10 mouse cellular contexts compared by ENCODE assay signal in the genomic region with DNA sequence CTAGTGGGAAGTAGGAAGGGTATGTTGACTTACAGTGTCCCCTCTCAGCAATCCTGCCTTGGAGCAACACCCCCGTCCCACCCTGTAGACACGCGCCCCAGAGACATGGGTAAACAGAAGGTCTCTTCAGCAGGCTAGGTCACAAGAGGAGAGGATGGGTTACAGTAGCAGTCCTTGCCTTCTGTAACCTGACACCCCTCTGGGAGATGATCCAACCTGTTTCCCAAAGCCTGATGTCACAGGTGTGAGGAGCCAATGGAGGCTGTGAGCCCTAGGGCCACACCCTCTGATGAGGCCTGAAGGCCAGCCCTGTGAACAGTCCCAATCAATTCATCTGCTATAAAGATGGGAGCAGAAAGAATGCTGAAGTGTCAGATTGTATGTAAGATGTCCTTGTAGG.
A peak's percentile ranks its signal among the peaks of the same experiment; 100 is the strongest.
DNase-seq lines count a peak whose midpoint lies in the region; ATAC-seq and TF ChIP-seq lines count a peak whose summit lies in the region.
"Had no signal": no experiment of that assay in that cellular context is flagged by ENCODE, and none has a peak within 500 bp of the region (broad histone marks: within the 10 kb centered on the region; RNA-seq: fewer than 3 reads in every experiment).

No protein-coding gene starts in this region.

- intact Hi-C loops in left cerebral cortex, postnatal 36 days (cut with DNase I): no loop called here

- 39% methylated on average over 3 of the region's 3 CpGs for WGBS in lung, embryonic 14.5 days
- WGBS in midbrain, postnatal 0 days: 89% methylated on average over 3 of the region's 3 CpGs

- no peak overlapping the region for H3K4me2 ChIP-seq in lung, embryonic 14.5 days
- H3K4me2 ChIP-seq in midbrain, postnatal 0 days (ENCODE audit: low read depth, low read length, poor library complexity, severe bottlenecking): no peak overlapping the region

- no peak overlapping the region for H3K4me3 ChIP-seq in lung, embryonic 14.5 days (ENCODE audit: low read depth, low read length)
- no peak overlapping the region for H3K4me3 ChIP-seq in midbrain, postnatal 0 days (ENCODE audit: low read depth, low read length)

- TF ChIP-seq CTCF in lung, embryonic 14.5 days (IDR thresholded peaks at IDR 0.05; ENCODE audit: low read depth): no peak
- TF ChIP-seq CTCF in midbrain, postnatal 0 days (IDR thresholded peaks at IDR 0.05): no peak

- ATAC-seq in lung, embryonic 14.5 days (ENCODE audit: insufficient read depth): no peak
- ATAC-seq in midbrain, postnatal 0 days (ENCODE audit: low FRiP score): no peak
- ATAC-seq: inflammation-experienced regulatory T-cells, adult 6 months had no signal

- H3K36me3 ChIP-seq in lung, embryonic 14.5 days (ENCODE audit: insufficient read depth): peaks cover 25% of the 10 kb centered on the region
- peaks cover 14% of the 10 kb centered on the region for H3K36me3 ChIP-seq in midbrain, postnatal 0 days (ENCODE audit: insufficient read depth, low read length)

- no peaks in the 10 kb centered on the region for H3K4me1 ChIP-seq in lung, embryonic 14.5 days (ENCODE audit: insufficient read depth)
- no peaks in the 10 kb centered on the region for H3K4me1 ChIP-seq in midbrain, postnatal 0 days (ENCODE audit: insufficient read depth, low read length)

- no peak overlapping the region for H3K9ac ChIP-seq in lung, embryonic 14.5 days
- no peak overlapping the region for H3K9ac ChIP-seq in midbrain, postnatal 0 days (replicated peaks; ENCODE audit: low read length, poor library complexity, severe bottlenecking)

- H3K27ac ChIP-seq in lung, embryonic 14.5 days (ENCODE audit: low read depth): no peak overlapping the region
- no peak overlapping the region for H3K27ac ChIP-seq in midbrain, postnatal 0 days (ENCODE audit: low read depth, low read length)

- DNase-seq in lung, embryonic 14.5 days: peak; percentile 34
- no peak for DNase-seq in lung, postnatal 14 days
- DNase-seq in adipocyte (ENCODE audit: low spot score): peak; percentile 67
- peak; percentile 49 to 61 for DNase-seq in heart, adult 9 months (ENCODE audit: low spot score in 2 of 2)
- peak; percentile 37 for DNase-seq in lung, postnatal 10 days
- no peak for DNase-seq in left cerebral cortex, postnatal 36 days (ENCODE audit: low spot score in 2 of 2)
- DNase-seq in c-Kit-positive CD71-positive TER-119-positive erythroid progenitor cells, embryonic 14.5 days (ENCODE audit: low spot score): no peak
- DNase-seq in midbrain, postnatal 0 days (ENCODE audit: low spot score): no peak
- DNase-seq: midbrain, embryonic 14.5 days had no signal

- no peaks in the 10 kb centered on the region for H3K9me3 ChIP-seq in lung, embryonic 14.5 days (ENCODE audit: low read depth, low read length)
- H3K9me3 ChIP-seq in midbrain, postnatal 0 days (ENCODE audit: low read length): no peaks in the 10 kb centered on the region

- H3K27me3 ChIP-seq in lung, embryonic 14.5 days (ENCODE audit: insufficient read depth, low read length): no peaks in the 10 kb centered on the region
- no peaks in the 10 kb centered on the region; the same call in 1 of the 2 replicates for H3K27me3 ChIP-seq in midbrain, postnatal 0 days (ENCODE audit: insufficient read depth, low read length)

Comparison
In these comparisons a context has a peak if more than half of its experiments do, and no peak if none do; other contexts are left out.
1. DNase-seq: peak in lung, embryonic 14.5 days (single experiment), adipocyte (single experiment), heart, adult 9 months (2 of 2) and lung, postnatal 10 days (single experiment); none in lung, postnatal 14 days (single experiment), left cerebral cortex, postnatal 36 days (0 of 2), c-Kit-positive CD71-positive TER-119-positive erythroid progenitor cells, embryonic 14.5 days (single experiment) and midbrain, postnatal 0 days (single experiment).